Mouse (Mus musculus) cerebellum, postnatal 4 days (tissue): ENCODE measurements around the gene Chil3.
"Not testable (repeated sequence)": the region's sequence is repeated elsewhere in the genome, so short reads cannot be mapped to it uniquely, and the experiment has no call there.

Source experiments
- DNase-seq, 2 experiments: peaks; one replicate each; pipeline ENCODE4 v3.0.0; 2022; ENCODE audit warnings: low spot score in 2 of 2, mixed read lengths in 1 of 2

Chil3 gene

GRCm38 (mm10) chr3:106167464-106167863 lies at the start of gene Chil3:
Gene Chil3 (minus strand): TSS chr3:106167564.
- no peak for DNase-seq

- DNase-seq, result not testable (repeated sequence)
Observed at GRCm38 (mm10) chr3:106198030-106198429, 30.7 kb upstream of the Chil3 start.

GRCm38 (mm10) chr3:106197246-106197645 lies 29.9 kb upstream of the Chil3 start:
- not testable (repeated sequence) for DNase-seq

- no peak for DNase-seq
Observed at GRCm38 (mm10) chr3:106196276-106196675, 28.9 kb upstream of the Chil3 start.

- DNase-seq, result no peak
Observed at GRCm38 (mm10) chr3:106195486-106195885, 28.1 kb upstream of the Chil3 start.

GRCm38 (mm10) chr3:106187991-106188390 lies 20.6 kb upstream of the Chil3 start:
- DNase-seq, result no peak

GRCm38 (mm10) chr3:106177509-106178189 lies 10.3 kb upstream of the Chil3 start:
- DNase-seq, result no peak

- DNase-seq, result not testable (repeated sequence)
Observed at GRCm38 (mm10) chr3:106174971-106175370, 7.6 kb upstream of the Chil3 start.

GRCm38 (mm10) chr3:106172506-106172905 lies 5.1 kb upstream of the Chil3 start:
- not testable (repeated sequence) for DNase-seq

- no peak for DNase-seq
Observed at GRCm38 (mm10) chr3:106171135-106171731, 3.9 kb upstream of the Chil3 start.

- DNase-seq, result no peak
Observed at GRCm38 (mm10) chr3:106170522-106171053, 3.2 kb upstream of the Chil3 start.

- DNase-seq, result no peak
Observed at GRCm38 (mm10) chr3:106154413-106154812, 13.0 kb downstream of the Chil3 start.

GRCm38 (mm10) chr3:106144081-106144480 lies 23.3 kb downstream of the Chil3 start:
- DNase-seq, result no peak

- peak in 1 of 2 experiments; percentile 64 for DNase-seq
Observed at GRCm38 (mm10) chr3:106131690-106132089, 35.7 kb downstream of the Chil3 start.

GRCm38 (mm10) chr3:106128807-106129493 lies 38.4 kb downstream of the Chil3 start:
- no peak for DNase-seq

- no peak for DNase-seq
Observed at GRCm38 (mm10) chr3:106126999-106127398, 40.4 kb downstream of the Chil3 start.

- DNase-seq, result no peak
Observed at GRCm38 (mm10) chr3:106112929-106113328, 54.4 kb downstream of the Chil3 start, which contains the start of gene Chia1. Gene Chia1 (plus strand): TSS chr3:106113229.
